Mouse (Mus musculus): ENCODE data around the gene Wnt9b.

GRCm38 (mm10) chr11:103731594-103731993, 18.0 kb downstream of the Wnt9b start:
- TF ChIP-seq ZKSCAN1 (IDR thresholded peaks at IDR 0.05; ENCODE audit: low read depth, low read length) (no peak), GATA1 (IDR thresholded peaks at IDR 0.05; ENCODE audit: low read depth, low read length) (no peak), CHD2 (IDR thresholded peaks at IDR 0.05; ENCODE audit: low read length) (no peak), EP300 (IDR thresholded peaks at IDR 0.05; ENCODE audit: low read depth in 1 of 2, low read length in 2 of 2) (no peak), ZC3H11A (IDR thresholded peaks at IDR 0.05; ENCODE audit: low read depth, low read length) (no peak), JUND (IDR thresholded peaks at IDR 0.05; ENCODE audit: low read depth, low read length) (no peak), TCF12 (IDR thresholded peaks at IDR 0.05; ENCODE audit: low read depth, low read length) (no peak)

Measured in MEL (cell line).